Mouse (Mus musculus): Measurements from ENCODE around the gene Kcnq1.

DNA sequence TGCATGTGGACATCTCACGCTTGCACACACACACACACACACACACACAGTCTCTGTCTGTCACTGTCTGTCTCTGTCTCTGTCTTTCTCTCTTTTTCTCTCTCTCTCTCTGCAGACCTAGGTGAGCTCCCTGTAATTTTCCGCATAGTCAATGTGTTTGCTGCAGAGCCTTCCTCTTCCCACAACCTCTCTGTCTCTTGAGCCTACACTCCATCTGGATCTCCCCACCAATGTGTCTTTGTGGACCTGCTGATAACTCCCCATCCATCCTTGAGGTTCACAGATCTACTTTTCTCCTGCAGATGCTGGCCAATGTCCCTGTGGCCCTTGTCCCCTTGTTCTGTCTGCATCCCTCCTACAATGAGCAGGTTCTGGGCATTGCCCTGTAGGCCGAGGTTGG, 194.5 kb downstream of the Kcnq1 start:
- TF ChIP-seq ZC3H11A (IDR thresholded peaks at IDR 0.05; ENCODE audit: borderline replicate concordance, low read depth, low read length) (no peak), CHD2 (IDR thresholded peaks at IDR 0.05; ENCODE audit: low read depth, low read length) (no peak)

All from ES-E14 (cell line).